Mouse (Mus musculus) T-helper 2 cell (primary cell): ENCODE measurements around the gene Grap.

Experiments
- in situ Hi-C: fragments of 300-600 bp; cut with MboI, MseI; formaldehyde crosslinking; loops from one replicate; pipeline ENCODE4 v1.15.1; 2025; ENCODE audit warnings: high pct_unique_total_duplicates

Grap gene

DNA sequence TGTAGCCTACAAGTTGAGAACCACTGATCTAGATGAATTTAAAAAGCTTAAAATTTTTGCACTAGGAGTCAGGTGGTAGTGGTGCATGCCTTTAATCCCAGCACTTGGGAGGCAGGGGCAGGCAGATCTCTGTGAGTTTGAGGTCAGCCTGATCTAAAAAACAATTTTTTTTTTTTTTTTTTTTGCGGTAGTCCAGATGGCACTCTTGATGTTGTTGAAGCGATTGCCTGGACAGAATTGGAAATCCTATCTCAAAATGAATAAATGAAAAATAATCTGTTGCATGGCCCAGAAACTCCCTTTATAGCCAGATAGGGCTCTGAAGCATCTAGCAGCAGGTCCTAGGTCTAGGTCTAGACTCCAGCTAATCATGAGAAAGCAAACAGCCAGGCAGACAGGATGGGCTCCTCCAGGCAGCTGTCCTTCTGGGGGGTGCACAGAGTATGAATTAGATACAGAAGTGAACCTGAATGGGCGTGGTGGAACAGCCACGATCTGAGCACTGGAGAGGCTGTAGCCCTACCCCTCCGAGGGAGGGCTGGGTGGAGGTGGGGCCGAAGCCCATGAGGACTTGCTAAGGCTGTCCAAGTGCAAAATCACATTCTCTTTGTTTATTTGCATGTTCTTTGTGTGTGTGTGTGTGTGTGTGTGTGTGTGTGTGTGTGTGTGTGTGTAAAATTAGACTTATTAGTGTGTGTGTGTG is 3.2 kb downstream of the Grap start:
- in situ Hi-C loops: no loop called here

DNA sequence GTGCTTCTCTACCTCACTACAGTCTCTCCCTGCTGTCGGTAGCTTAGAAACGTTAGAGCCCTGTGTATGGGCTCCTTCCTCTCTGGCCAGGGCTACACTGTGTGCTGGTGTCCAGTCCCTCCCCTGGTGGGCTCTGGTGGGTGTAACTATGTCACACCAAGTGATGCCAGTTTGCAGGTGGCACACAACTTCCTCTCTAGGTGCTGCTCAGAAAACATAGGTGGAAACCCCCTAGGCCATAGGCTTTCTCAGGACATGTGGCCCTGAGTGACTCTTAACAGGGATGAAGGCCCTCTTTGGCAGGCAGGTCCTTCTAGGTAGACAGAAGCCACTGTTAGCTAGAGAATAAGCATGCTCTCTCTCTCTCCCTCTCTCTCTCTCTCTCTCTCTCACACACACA is 4.4 kb downstream of the Grap start:
- in situ Hi-C loops: no loop called here

DNA sequence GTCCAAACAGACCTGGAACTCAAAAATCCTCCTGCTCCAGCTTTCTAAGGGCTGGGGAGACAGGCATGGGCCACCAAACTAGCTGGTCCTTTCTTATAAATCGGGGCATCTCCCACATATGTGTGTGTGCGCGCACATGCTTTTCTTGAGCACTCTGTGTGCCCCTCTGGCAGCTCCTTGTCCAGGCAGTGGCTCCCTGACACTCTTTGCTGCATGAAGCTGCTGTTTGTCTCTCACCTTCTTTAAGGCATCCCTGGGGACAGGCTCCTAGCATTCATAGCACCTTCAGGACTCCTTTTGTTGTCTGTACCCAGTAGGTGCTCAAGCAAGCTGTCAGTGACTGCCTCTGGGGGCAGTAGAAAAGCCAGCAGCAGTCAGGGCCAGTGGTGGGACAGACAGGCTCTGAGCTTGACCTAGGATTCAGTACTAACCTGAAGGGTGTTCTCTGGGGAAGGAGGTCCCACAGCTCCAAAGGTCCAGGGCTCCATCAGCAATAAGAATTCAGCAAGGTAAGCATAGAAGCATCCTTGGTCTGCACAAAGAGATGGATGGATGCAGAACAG is 5.4 kb downstream of the Grap start:
- in situ Hi-C loops: no loop called here

DNA sequence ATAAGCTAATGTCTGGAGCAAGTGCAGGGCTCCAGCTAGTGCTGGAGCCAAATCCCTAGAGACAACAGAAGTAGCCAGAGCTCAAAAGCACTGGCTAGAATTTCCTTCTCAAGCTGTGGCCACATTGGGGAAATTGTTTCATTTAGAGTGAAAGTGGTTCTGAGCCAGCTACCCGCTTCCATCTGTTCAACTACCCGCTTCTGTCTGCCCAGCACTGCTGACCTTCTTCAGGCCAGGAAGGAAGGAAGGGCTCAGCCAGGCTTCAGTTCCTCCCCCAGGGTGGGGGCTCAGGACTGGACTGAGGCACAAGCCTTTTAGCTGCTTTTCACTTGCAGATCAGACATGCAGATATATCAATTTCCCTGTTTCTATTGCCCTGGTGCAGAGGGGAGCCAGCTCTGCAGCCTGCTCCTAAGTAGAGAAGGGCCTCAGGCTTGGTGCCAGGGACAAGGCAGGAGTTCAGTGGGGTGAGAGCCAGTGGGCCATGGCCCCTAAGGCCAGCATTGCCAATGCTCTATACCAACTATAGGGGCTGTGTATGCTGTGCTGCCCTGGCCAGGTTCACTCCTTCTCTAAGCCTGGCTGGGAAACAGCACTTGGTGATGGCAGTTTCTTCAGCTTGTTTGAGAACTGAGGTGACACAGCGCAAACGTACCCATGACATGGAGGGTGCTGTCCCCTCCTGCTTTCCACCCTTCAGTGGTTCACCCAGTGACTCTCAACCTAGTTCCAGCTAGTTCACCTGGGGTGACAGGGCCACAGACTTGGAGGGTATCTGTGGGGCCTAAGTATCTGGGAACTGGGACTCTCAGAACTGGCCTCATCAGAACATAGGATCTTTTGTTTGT is 6.2 kb downstream of the Grap start:
- in situ Hi-C loops: no loop called here

DNA sequence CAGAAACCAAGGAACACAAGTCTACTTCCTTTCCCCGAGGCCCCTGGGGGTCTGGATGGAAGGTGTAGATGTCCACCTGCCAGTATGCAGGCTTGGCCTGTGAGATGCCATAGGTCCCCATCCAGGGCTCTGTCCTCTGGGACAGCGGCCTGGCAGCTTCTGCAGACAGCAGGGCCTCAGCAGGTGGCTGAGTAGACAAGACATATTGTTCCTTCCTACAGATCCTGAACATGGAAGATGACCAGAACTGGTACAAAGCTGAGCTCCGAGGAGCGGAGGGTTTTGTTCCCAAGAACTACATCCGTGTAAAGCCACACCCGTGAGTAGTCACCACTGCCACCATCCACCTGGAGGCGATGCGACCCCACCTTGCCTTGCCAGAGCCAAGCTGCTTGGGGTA is 6.9 kb downstream of the Grap start:
- in situ Hi-C loops: no loop called here

DNA sequence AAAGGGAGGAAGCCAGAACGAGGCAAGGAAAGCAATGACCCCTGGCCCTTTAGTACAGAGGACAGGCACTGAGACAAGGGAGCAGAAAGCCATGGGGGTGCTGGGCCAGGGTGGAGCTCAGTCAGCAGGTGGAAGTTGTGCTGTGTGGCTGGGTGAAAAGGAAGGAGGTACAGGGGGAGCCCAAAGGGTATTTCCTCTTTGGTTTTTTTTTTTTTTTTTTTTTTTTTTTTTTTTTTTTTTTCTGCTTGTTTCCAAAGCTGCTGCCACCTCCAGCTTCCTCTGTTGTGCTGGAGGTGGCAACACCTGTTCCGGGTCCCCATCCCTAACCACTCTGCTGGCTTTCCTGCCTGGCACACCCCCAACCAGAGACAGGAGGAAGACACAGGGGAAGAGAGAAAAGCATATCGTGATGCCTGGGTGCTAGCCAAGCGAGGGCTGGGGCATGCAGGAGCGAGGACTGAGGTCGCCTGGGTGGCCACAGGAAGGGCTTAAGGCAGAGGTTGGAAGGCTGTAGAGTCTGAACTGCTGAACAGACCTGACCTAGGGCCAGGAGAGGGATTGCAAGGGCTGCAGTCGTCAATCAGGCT is 7.8 kb downstream of the Grap start:
- in situ Hi-C loops: no loop called here

DNA sequence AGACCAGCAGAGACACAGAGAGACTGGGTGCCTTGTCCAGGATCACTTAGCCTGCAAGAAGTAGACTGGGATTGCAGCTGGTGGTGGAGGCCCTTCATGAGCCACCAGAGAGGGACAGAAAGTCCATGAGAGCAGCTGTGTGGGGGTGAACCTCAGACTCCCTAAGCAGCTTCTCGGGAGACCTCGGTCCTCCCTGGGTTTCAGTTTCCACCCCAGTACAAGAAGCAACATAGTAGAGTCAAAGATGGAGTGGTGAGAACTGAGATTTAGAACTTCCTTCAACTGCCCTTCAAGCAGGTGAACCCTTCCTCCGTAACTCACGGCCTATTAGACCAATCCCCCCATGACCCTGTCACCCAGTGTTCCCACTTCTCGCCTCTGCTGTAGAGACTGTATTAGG is 9.1 kb downstream of the Grap start:
- in situ Hi-C loops: no loop called here

DNA sequence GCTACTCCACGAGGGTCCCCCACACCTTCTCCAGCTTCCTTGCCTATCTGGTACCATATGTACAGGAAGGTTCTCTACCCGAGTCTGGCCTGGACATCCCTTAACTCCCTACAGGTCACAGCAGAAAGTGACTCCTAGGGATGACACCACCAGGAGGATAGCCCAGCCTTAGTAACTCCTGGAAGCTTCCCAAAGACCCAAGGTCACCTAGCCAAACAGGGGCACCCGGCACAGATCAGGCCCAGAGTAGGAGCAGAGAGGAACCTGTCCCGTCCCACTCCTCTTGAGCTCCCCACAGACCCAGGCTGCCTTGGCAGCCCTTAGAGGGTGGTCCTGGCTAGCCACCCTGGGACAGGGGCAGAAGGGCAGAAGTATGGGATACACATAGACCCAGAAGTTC is 12.3 kb downstream of the Grap start:
- in situ Hi-C loops: no loop called here

DNA sequence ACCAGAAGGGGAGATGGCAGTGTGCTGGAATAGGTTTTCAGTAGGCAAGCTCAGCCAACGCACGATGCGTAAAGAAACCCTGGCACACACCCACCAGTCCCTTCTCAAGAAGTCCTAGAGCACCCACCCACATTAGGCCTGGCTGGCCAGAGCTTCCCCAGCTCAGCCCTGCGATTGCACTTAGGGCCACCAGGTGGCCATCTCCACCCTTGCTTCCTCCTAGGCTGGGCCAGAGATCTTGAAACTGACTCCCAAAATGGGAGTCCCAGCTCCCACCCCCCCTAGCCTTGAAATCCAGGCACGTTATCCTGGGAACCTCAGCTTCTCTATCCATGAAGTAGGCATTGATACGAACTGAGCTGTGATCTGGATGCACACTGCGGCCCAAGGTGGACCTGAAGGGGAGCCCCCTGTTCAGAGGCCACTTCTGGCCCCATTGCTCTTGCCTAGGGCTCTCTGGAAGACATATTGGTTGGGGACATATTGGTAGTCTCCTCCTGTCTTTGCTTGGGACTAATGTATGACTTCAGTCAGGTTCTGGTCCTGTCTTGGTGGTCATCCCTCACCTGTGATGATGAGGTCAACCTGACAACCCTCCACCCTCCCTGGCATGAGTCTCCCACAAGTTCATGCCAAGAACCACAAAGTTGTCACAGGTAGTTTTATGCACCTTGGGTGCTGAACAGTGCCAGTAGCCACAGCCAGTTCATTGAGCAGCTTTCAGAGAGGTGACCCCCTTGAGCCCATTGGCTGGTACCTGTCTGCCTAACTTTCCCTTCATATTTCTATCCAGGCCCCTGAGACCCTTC is 13.1 kb downstream of the Grap start:
- in situ Hi-C loops: no loop called here

DNA sequence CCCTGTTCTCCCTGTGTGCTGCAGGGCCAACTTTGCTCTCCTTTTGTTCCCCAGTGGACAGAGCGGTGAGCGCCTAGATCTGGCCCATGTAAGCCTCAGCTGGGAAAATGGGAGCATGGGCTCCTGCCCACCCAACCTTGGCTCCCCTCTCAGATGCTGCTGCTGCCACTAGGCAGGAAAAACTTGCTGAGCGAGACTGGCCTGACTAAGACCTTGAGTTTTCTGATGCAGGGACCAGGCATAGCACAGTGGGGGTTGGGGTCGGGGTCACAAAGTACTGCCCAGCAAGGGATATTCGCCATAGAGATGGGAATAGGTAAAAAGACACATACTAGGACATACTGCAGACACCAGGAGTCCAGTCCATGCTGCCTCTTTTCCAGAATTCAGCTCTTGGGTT is 14.2 kb downstream of the Grap start:
- in situ Hi-C loops: no loop called here

DNA sequence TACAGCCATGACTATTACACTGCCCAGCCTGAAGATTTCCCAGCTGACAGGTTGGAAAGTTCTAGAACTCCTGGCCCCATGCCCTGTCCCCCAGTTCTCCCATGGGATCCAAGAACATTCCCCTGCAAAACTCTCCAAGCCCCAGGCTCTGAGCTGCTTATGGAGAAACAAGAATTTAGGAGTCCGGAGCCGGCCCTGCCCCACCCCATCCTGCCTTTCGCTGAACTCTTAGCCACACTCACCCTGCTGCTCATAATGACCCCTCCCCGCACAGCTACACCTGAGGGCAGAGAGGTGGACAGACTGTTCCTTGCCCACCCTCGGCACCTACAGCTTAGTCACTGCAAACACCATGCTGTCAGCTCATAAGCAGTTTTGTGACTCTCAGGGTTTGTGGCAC is 14.7 kb downstream of the Grap start:
- in situ Hi-C loops: no loop called here

DNA sequence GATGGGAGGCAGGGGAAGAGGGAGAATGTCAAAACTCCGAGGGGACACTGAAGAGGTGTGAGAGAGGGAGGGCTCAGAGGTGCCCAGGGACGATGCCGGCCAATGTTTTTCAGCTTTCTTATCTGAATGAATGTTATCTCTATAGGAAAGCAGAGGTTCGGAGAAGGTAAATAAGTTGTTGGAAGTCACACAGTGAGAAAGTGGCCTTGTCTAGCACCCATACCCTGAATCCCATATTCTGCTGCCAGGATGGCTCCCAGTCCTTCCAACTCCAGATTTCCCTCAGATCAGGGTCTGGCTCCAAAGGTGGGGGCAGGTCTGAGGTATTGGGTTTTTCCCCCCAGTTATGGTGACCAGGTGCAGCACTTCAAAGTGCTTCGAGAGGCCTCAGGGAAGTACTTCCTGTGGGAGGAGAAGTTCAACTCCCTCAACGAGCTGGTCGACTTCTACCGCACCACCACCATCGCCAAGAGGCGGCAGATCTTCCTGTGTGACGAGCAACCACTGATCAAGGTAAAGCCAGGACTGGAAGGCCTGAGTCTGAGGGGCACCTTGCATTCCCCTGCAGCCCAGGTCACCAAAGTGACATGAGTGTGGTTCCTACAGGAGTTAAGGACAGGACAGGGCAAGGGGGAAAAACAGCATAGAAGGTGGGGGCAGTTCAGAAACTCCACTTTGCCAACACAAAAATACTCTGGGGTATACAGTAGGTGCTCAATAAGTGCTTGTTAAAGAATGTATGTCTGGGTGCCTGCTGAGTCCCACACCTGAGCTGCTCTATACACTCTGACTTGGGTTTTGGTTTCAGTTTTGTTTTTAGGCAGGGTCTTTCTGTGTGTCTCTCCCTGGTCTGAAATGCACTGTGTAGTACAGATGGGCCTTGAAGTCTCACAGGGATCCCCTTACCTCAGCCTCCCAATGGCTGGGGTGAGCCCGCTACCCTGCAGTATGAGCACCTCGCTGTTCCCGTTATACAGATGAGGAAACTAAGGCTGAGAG is 16.7 kb downstream of the Grap start:
- in situ Hi-C loops: no loop called here

DNA sequence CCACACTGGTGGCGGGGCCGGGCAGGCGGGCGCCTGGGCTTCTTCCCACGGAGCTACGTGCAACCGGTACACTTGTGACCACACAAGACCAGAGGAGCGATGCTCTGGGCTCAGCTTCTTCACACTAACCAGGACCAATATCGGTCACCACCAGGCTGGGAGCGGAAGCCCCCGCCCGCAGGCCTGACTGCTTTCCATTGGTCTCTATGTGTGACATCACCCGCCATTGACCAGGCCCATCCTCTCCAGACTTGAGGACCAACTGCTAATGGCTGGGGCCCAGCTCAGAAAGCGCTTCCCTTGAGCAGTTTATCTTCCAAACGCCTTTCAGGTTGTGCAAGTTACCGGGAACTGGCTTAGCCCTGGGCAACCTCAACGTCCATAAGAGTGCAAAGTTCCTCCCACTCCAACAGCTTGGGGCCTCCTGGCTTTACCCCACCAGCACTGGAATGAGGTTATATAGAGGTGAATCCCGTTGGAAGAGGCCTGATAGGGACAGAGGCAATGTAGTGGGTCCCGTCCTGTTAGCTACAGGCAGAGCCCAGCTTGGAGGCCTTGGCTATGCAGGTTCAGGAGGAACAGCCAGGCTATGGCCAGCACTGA is 18.8 kb downstream of the Grap start:
- in situ Hi-C loops: no loop called here

DNA sequence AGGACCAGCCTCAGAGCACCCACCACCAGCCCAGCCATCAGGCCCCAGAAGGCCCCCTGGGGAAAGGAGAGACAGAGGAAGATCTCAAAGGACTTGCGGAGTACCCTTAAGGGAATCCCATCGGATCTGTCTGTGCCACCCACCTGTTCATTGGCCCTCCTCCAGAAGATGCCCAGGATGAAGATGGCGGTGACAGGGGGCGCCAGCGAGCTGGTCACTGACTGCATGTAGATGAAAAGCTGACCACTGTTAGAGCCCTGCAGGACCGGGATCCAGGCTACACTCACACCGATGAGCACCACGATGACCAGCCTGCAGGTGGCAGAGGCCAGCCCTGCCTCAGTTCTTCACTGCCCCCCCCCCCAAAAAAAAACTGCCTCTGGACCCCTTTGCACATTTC is 20.6 kb downstream of the Grap start:
- in situ Hi-C loops: no loop called here

DNA sequence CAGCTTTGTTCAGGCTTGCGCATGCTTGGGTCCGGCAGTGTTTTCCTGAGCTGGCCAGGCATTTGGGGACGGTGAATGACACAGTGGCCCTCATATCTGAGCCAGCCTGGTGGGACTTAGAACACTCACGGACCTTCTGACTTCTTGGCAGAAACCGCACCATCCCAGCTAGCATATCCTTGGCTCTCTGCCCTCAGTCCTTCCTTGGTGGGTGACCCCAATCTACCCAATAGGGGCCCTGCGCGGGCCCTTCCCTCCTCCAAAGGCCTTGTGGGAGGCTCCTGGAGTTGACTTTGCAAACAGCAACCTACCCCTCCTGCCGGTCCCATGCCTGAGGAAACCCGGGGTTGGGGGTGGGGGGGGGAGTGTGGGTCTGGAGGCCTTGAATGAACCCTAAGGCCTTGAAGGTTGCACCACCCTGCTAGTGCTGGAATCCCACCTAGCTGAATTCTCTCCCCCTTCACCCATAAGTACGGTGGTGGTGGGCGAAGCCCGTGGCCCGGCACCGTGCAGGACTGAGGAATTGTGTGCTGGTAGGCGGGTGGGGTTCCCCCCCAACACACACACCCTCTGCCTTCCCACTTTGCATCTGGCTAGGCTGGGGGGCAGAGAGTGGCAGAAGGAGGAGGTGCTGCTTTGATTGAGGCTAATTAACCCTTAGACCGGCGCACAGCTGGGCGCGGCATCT is 21.2 kb downstream of the Grap start:
- in situ Hi-C loops: no loop called here

DNA sequence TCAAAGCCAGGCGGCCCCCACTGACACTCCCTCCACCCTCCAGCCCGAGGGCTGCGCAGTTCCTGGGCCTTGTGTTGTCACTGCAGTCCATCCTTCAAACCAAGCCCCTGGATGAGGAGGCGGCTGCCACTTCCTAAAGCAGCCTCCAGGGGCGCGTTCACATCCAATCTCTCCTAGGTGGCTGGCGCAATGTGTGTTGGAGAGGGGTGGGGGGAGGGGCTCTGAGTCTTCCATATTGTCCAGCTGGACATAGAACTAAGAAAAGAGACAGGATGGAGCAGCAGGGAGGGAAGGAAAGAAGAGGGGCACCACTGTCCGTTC is 21.7 kb downstream of the Grap start:
- in situ Hi-C loops: no loop called here

DNA sequence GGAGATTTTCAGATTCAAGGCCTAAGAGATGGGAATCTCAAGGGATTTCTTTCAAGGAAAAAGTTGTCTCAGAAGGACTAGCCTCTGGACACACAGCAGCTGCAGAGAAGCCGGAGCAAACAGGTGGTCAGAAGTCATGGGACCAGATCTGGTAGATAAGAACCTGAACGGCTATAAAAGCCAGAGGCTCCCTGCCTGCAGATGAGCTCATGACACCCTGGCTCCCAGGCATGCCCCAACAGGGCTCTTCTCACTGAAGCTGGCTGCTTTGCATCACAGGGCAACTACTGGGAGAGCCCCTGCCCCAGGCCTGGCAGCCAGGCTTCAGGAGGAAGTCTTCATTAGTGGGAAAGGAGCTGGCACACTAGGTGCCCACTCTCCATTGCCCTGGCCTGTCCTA is 22.3 kb downstream of the Grap start:
- in situ Hi-C loops: no loop called here

DNA sequence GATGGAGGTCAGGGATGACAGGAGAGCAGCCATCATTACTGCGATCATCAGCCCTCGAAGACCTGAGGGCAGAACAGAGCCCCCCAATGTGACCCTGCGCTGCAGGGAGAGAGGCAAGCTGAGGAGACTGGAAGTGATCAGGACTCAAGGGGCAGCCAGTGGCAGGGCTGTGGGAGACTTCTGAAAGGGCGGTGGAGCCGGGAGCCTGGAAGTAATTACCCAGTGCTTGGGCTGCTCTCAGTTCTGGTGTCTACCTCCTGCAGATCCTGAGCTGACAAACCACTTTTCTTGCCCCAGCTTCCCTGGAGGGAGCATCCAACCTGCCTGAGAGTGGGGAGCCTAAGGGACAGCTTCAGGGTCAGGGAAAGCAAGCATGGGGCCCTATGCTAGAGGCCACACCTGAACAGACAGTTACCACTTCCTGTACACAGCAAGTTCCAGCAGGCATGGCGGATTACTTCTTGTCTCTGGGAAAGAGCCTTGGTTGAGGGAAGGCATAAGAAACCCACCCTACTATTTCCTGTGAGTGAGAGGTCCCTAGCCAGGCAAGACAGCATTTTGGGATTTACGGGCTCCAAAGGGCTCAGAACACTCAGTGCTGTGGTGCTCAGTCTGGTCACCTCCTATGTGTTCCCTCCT is 23.3 kb downstream of the Grap start:
- in situ Hi-C loops: no loop called here

DNA sequence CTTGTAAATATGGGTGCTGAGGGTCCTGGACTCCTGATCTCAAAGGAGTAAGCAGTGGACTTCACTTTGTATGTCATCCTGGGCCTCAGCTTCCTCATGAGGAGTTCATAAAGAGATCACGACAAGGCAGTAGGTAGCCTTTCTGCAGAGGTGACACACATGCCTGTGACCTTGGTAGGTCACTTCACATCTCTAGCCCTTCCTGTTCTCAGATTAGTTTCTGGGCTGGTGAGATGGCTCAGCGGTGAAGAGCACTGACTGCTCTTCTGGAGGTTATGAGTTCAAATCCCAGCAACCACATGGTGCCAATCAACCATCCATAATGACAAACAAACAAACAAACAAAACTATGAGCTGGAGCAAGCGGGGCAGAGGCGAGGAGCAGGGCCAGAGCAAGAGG is 24.6 kb downstream of the Grap start:
- in situ Hi-C loops: no loop called here
